ENCODE assay signal across 25 mouse cellular contexts in the genomic region with DNA sequence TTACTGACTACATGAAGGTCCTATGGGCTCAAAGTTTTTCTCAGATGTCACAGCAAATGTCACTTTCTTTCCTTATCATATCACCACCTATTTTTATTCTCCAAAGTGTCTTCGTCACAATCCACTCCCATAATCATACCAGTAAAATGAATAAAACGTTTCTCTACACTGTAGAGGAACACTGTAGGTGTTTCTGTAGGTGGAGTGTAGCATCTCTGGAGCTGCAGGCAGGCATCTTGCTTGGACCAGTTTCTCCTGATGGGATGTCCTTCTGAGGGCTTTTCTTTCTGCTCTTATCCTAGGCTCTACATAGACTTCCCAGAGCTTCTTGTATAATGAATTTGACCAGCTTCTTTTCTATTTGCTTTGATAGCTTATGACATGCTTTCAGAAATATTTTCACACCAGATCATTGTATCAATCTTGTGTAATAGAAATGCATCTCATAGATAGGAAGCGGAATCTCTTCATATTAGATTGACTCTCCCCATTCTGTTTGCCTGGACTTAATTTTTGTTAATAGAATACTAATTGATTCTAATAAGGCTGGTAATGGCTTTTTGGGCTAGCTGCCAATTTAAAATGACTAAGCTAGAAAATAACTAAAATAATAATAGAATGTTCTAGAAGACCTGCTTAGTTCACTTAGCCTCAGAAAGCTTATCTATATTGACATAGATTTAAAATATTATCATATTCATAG.
DNase-seq lines count a peak whose midpoint lies in the region; ATAC-seq and TF ChIP-seq lines count a peak whose summit lies in the region.
"Had no signal": no experiment of that assay in that cellular context is flagged by ENCODE, and none has a peak within 500 bp of the region (broad histone marks: within the 10 kb centered on the region; RNA-seq: fewer than 3 reads in every experiment).

No protein-coding gene starts in this region.

- no peak for TF ChIP-seq CTCF in layer of hippocampus, adult 2 months (conservative IDR thresholded peaks at IDR 0.05)

- DNase-seq in frontal cortex, postnatal 10 days (ENCODE audit: low spot score in 2 of 2): no peak
- no peak for DNase-seq in layer of hippocampus, adult 2 months (ENCODE audit: low spot score in 2 of 2)
- DNase-seq in layer of hippocampus, adult 9-10 months (ENCODE audit: low spot score): no peak
- peak; percentile 66 for DNase-seq in MN1 (ENCODE audit: low spot score)
- peak; percentile 29 for DNase-seq in brain, adult 2 months (ENCODE audit: low read depth, low spot score)
- no peak for DNase-seq in adrenal gland, adult (ENCODE audit: inconsistent age in 2 of 2, low spot score in 1 of 2)
- DNase-seq in urinary bladder, postnatal 36 days (ENCODE audit: low spot score in 2 of 2): no peak
- DNase-seq: adrenal gland, adult 2 months; adrenal gland, postnatal 10 days; adrenal gland, postnatal 25 days; B cell, adult 2 months; cerebellum, adult 11 months; cerebellum, adult 18-20 months; cerebellum, adult 8-10 months; cerebellum, adult 9-11 months; cerebellum, postnatal 36 days had no signal

- H3K27ac ChIP-seq in layer of hippocampus, adult 2 months: peak overlapping the region; percentile 14; the same call in 1 of the 2 replicates
- H3K27ac ChIP-seq: embryonic facial prominence, embryonic 10.5 days; embryonic facial prominence, embryonic 12.5 days; forebrain, embryonic 13.5 days; forebrain, embryonic 15.5 days had no signal

- ATAC-seq in frontal cortex, adult (ENCODE audit: low TSS enrichment): peak; percentile 99
- ATAC-seq: activated CD4-positive, CD25-positive, alpha-beta regulatory T cell, adult 4 months; CD4-positive, CD25-positive, alpha-beta regulatory T cell, adult 4 months; forebrain, postnatal 0 days; Patski had no signal

- H3K4me3 ChIP-seq in layer of hippocampus, adult 2 months: no peak overlapping the region
- H3K4me3 ChIP-seq: embryonic facial prominence, embryonic 10.5 days; embryonic facial prominence, embryonic 12.5 days; forebrain, embryonic 13.5 days; forebrain, embryonic 15.5 days had no signal

Comparison
In these comparisons a context has a peak if more than half of its experiments do, and no peak if none do; other contexts are left out.
1. DNase-seq: peak in MN1 (single experiment) and brain, adult 2 months (single experiment); none in frontal cortex, postnatal 10 days (0 of 2), layer of hippocampus, adult 2 months (0 of 2), layer of hippocampus, adult 9-10 months (single experiment), adrenal gland, adult (0 of 2) and urinary bladder, postnatal 36 days (0 of 2).